Mouse (Mus musculus): Measurements from ENCODE around the gene Ctsd. TPM values are rescaled to one million over a fixed set of nuclear protein-coding genes. Genes with fewer than 3 reads are reported as not detected.

Gene Ctsd
- total and polyA plus RNA-seq, 3 experiments = 61.2 to 107 (median 104) TPM

- Histone ChIP-seq H3K27me3 (replicated peaks) (peaks cover 9% of the 10 kb centered on the region), H3K9me3 (replicated peaks; ENCODE audit: low read length) (no peaks in the 10 kb centered on the region), H3K79me2 (replicated peaks; ENCODE audit: control insufficient read depth, extremely low read depth, insufficient read depth, poor library complexity, severe bottlenecking) (no peaks in the 10 kb centered on the region), H3K9ac (ENCODE audit: insufficient read depth, low read depth) (no peak overlapping the region), H3K4me2 (ENCODE audit: insufficient read depth, low read depth, poor library complexity, severe bottlenecking) (no peak overlapping the region), H3K4me3 (replicated peaks in 1 of 3; ENCODE audit: low read depth in 2 of 3, low read length in 2 of 3, poor library complexity in 1 of 3) (no peak overlapping the region), H3K27ac (ENCODE audit: insufficient read depth, low read depth) (no peak overlapping the region), H3K36me3 (replicated peaks in 1 of 2; ENCODE audit: control insufficient read depth in 1 of 2, insufficient read depth in 1 of 2, low read length in 1 of 2) (peaks cover 12 to 28% of the 10 kb centered on the region in 2 experiments), H3K4me1 (ENCODE audit: control insufficient read depth in 1 of 2, insufficient read depth in 2 of 2) (no peaks in the 10 kb centered on the region)
- no peak for DNase-seq (ENCODE audit: extremely low read depth)
- TF ChIP-seq POLR2A (IDR thresholded peaks at IDR 0.05; ENCODE audit: low read depth, low read length) (no peak), E2F4 (IDR thresholded peaks at IDR 0.05; ENCODE audit: insufficient replicate concordance, low read depth, low read length) (no peak), JUN (IDR thresholded peaks at IDR 0.05; ENCODE audit: insufficient read depth, low read depth, low read length) (no peak), MAFK (IDR thresholded peaks at IDR 0.05; ENCODE audit: insufficient replicate concordance, low read length) (no peak), MEF2A (IDR thresholded peaks at IDR 0.05; ENCODE audit: borderline replicate concordance, low read depth, low read length) (no peak), HCFC1 (IDR thresholded peaks at IDR 0.05; ENCODE audit: low read depth, low read length) (no peak), TBP (conservative IDR thresholded peaks at IDR 0.05; ENCODE audit: low read depth, low read length) (no peak), RAD21 (IDR thresholded peaks at IDR 0.05; ENCODE audit: low read depth, low read length) (no peak), ZC3H11A (IDR thresholded peaks at IDR 0.05; ENCODE audit: low read depth, low read length) (no peak), CHD1 (IDR thresholded peaks at IDR 0.05; ENCODE audit: low read depth, low read length) (no peak), POLR2AphosphoS2 (IDR thresholded peaks at IDR 0.05; ENCODE audit: low read depth, low read length) (no peak), ZMIZ1 (IDR thresholded peaks at IDR 0.05; ENCODE audit: low read depth, low read length) (no peak), UBTF (IDR thresholded peaks at IDR 0.05; ENCODE audit: low read depth, low read length) (no peak), NRF1 (IDR thresholded peaks at IDR 0.05; ENCODE audit: low read depth, low read length) (no peak), TCF12 (IDR thresholded peaks at IDR 0.05; ENCODE audit: low read depth, low read length) (no peak), SMC3 (IDR thresholded peaks at IDR 0.05; ENCODE audit: low read depth, low read length) (no peak)
- dilution Hi-C loops (cut with MboI; ENCODE audit: extremely low pct_ligation_motif_present, extremely low pct_unique_long_range_greater_than_20kb, low sequenced_read_pairs) = no loop called here
- in situ Hi-C loops (cut with MboI; ENCODE audit: low pct_ligation_motif_present, low pct_unique_long_range_greater_than_20kb, low sequenced_read_pairs) = no loop called here
Observed at GRCm38 (mm10) chr7:142371768-142372661, 15.8 kb downstream of the Ctsd start.

DNA sequence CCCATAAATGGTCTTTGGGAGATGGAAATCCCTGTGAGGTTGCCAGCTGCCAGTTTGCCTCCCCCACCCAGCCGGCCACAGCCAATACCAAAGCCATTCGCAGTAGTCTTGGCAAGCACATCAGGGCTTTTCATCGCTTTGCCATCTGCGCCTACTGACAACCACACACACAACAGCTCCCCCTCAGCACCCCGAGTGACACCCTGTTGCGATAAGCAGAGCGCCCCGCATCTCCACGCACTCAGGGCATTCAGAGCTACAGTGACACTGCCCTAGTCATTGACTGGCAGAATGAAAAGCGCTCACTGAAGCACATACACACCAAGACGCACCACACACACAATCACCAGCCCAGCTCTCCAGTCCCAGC is 16.5 kb downstream of the Ctsd start:
- Histone ChIP-seq H3K79me2 (replicated peaks; ENCODE audit: control insufficient read depth, extremely low read depth, insufficient read depth, poor library complexity, severe bottlenecking) (no peaks in the 10 kb centered on the region), H3K4me2 (ENCODE audit: insufficient read depth, low read depth, poor library complexity, severe bottlenecking) (no peak overlapping the region), H3K4me3 (replicated peaks in 1 of 3; ENCODE audit: low read depth in 2 of 3, low read length in 2 of 3, poor library complexity in 1 of 3) (no peak overlapping the region), H3K9me3 (replicated peaks; ENCODE audit: low read length) (no peaks in the 10 kb centered on the region), H3K27ac (ENCODE audit: insufficient read depth, low read depth) (no peak overlapping the region), H3K4me1 (ENCODE audit: control insufficient read depth in 1 of 2, insufficient read depth in 2 of 2) (no peaks in the 10 kb centered on the region), H3K36me3 (replicated peaks in 1 of 2; ENCODE audit: control insufficient read depth in 1 of 2, insufficient read depth in 1 of 2, low read length in 1 of 2) (peaks cover 6 to 22% of the 10 kb centered on the region in 2 experiments), H3K27me3 (replicated peaks) (peaks cover 9% of the 10 kb centered on the region), H3K9ac (ENCODE audit: insufficient read depth, low read depth) (no peak overlapping the region)
- dilution Hi-C loops (cut with MboI; ENCODE audit: extremely low pct_ligation_motif_present, extremely low pct_unique_long_range_greater_than_20kb, low sequenced_read_pairs) = no loop called here
- no peak for TF ChIP-seq POLR2A (IDR thresholded peaks at IDR 0.05; ENCODE audit: low read depth, low read length)
- TF ChIP-seq JUN (IDR thresholded peaks at IDR 0.05; ENCODE audit: insufficient read depth, low read depth, low read length) = no peak
- TF ChIP-seq ZMIZ1 (IDR thresholded peaks at IDR 0.05; ENCODE audit: low read depth, low read length) = no peak
- TF ChIP-seq USF1 (IDR thresholded peaks at IDR 0.05; ENCODE audit: low read depth, low read length) = no peak
- no peak for TF ChIP-seq IRF4 (IDR thresholded peaks at IDR 0.05; ENCODE audit: low read depth, low read length)
- no peak for TF ChIP-seq RCOR1 (conservative IDR thresholded peaks at IDR 0.05; ENCODE audit: low read depth, low read length)
- no peak for TF ChIP-seq KAT2A (IDR thresholded peaks at IDR 0.05; ENCODE audit: insufficient replicate concordance, low read length)
- TF ChIP-seq GABPA (IDR thresholded peaks at IDR 0.05; ENCODE audit: insufficient replicate concordance, low read depth, low read length) = no peak
- no peak for TF ChIP-seq ZKSCAN1 (IDR thresholded peaks at IDR 0.05; ENCODE audit: borderline replicate concordance, low read depth, low read length)
- TF ChIP-seq BHLHE40 (IDR thresholded peaks at IDR 0.05; ENCODE audit: low read depth, low read length) = no peak
- DNase-seq (ENCODE audit: extremely low read depth) = no peak
- in situ Hi-C loops (cut with MboI; ENCODE audit: low pct_ligation_motif_present, low pct_unique_long_range_greater_than_20kb, low sequenced_read_pairs) = no loop called here

All from CH12.LX (cell line).